Mouse (Mus musculus) layer of hippocampus, adult 2 months (tissue): ENCODE measurements around the gene Cts8. TPM values are rescaled to one million over a fixed set of nuclear protein-coding genes. Genes with fewer than 3 reads are reported as not detected.

Experiments used
- DNase-seq, 2 experiments: peaks; one replicate each; pipeline ENCODE4 v3.0.0; 2022; ENCODE audit warnings: low spot score in 2 of 2
- H3K27ac ChIP-seq: fragments of 200-600 bp; 2 replicates; pipeline ENCODE4 v1.8.1; 2022
- H3K4me3 ChIP-seq: fragments of 200-600 bp; 2 replicates; pipeline ENCODE4 v1.8.1; 2022; ENCODE audit warnings: mild to moderate bottlenecking
- CTCF ChIP-seq: fragments of 200-600 bp; conservative IDR thresholded peaks from 2 replicates; pipeline ENCODE4 v1.8.1; 2022; ENCODE audit warnings: antibody characterized with exemption, mild to moderate bottlenecking, moderate library complexity
- long read RNA-seq, 2 experiments: library from polyadenylated mRNA; stranded (forward); transcript quantifications; one replicate each; pipeline ENCODE4 v2.0.0; 2021; ENCODE audit warnings: borderline mapping rate in 2 of 2
- total RNA-seq, 2 experiments: library from RNA; stranded (reverse); gene quantifications; 2 replicates each; pipeline ENCODE4 v1.2.3; 2021

Gene Cts8
- not detected for total RNA-seq
- long read RNA-seq, experiment 1 = 0 reads
- long read RNA-seq, experiment 2 = 0 reads

- Histone ChIP-seq H3K27ac (no peak within 1 kb of the TSS), H3K4me3 (no peak within 1 kb of the TSS)
- TF ChIP-seq CTCF = no peak
- DNase-seq = no peak
These were observed at the start of gene Cts8 for GRCm38 (mm10) chr13:61255258-61255657. Cts8 (minus strand) TSS chr13:61255358.

DNA sequence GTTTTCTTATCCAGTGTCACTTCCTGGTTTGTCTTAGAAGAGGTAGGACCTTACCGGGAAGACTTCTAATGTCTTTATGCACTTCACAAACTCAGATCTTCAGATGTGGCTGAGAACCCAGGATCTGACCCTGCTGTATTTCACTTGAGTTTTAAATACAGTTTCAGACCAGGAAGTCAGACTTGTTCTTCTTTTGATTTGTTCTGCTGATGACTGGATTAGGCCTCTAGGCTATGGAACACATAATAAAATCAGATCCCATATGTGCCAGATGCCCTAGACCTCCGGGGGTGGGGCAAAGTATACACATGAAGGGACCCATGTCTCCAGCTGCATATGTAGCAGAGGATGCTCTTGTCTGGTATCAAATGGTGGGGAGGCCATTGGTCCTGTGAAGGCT, 33.6 kb upstream of the Cts8 start, which contains the start of gene Gm49398:
Gene Gm49398, minus strand, starts transcription at position 101 of the 400 bp plus-strand sequence.
- TF ChIP-seq CTCF = no peak
- no peak within 1 kb of the TSS for H3K27ac ChIP-seq
- no peak within 1 kb of the TSS for H3K4me3 ChIP-seq
- no peak for DNase-seq

GRCm38 (mm10) chr13:61241076-61241947, 13.8 kb downstream of the Cts8 start:
- peak; percentile 70 for TF ChIP-seq CTCF
- Histone ChIP-seq H3K4me3 (no peak overlapping the region), H3K27ac (no peak overlapping the region)
- peak; percentile 1 to 29 for DNase-seq

DNA sequence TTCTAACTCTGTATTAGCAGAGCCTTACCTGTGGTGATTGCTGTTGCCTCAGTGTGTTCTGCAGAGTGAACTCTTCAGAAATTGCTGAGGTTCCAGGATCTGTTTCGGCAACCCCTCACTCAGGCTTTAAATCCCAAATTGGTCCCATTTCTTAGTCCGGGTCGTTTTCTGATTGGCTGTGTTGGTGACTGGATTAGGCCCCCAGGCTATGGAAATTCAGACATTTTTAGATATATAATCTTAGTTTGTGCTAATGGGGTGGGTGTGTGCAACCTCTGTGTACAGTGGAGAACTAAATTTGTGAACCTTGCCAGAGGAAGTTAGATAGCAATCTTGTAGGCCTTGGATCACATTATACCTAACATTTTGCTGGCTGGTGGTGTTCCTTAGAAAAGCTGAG, 51.8 kb downstream of the Cts8 start, which contains the start of gene Cts6:
Gene Cts6, minus strand, starts transcription at position 101 of the 400 bp plus-strand sequence.
- H3K4me3 ChIP-seq = no peak within 1 kb of the TSS
- no peak for DNase-seq
- TF ChIP-seq CTCF = no peak
- no peak within 1 kb of the TSS for H3K27ac ChIP-seq

Other genes starting within 250 kb of the Cts8 start
- not detected for gene Ctsj, start 249.4 kb downstream of the Cts8 start, total RNA-seq
- not detected for gene Ctsq, start 214.7 kb downstream of the Cts8 start, total RNA-seq
- not detected for gene Ctsr, start 91.1 kb downstream of the Cts8 start, total RNA-seq
- gene Cts6, start 51.9 kb downstream of the Cts8 start, total RNA-seq = not detected
- gene Gm49398, start 33.5 kb upstream of the Cts8 start, total RNA-seq = not detected
- gene Cts7, start 102.8 kb upstream of the Cts8 start, total RNA-seq = not detected